Mouse (Mus musculus) thymus, adult 2 months (tissue): ENCODE measurements around the gene Tecta. TPM values are rescaled to one million over a fixed set of nuclear protein-coding genes. Genes with fewer than 3 reads are reported as not detected.

ENCODE experiments used
- DNase-seq: peaks from one replicate; pipeline ENCODE4 v3.0.0; 2021
- H3K27ac ChIP-seq: fragments of 200-500 bp; 2 replicates; pipeline ENCODE4 v1.5.1; 2012; ENCODE audit warnings: low read length, control low read depth; ENCODE audit not compliant: control insufficient read depth, insufficient read depth
- H3K27me3 ChIP-seq: fragments of 200-500 bp; 2 replicates; pipeline ENCODE4 v1.6.1; 2012; ENCODE audit warnings: mild to moderate bottlenecking, low read length, moderate library complexity, mixed read lengths; ENCODE audit not compliant: control insufficient read depth, insufficient read depth
- H3K36me3 ChIP-seq: fragments of 200-500 bp; 2 replicates; pipeline ENCODE4 v1.6.1; 2012; ENCODE audit warnings: mild to moderate bottlenecking, low read length, moderate library complexity; ENCODE audit not compliant: control insufficient read depth, insufficient read depth
- H3K4me1 ChIP-seq: fragments of 200-500 bp; replicated peaks from 2 replicates; pipeline ENCODE4 v1.6.1; 2012; ENCODE audit warnings: low read length; ENCODE audit not compliant: control insufficient read depth, insufficient read depth
- H3K4me3 ChIP-seq: fragments of 200-500 bp; 2 replicates; pipeline ENCODE4 v1.5.1; 2012; ENCODE audit warnings: mild to moderate bottlenecking, low read length, control low read depth, moderate library complexity; ENCODE audit not compliant: control insufficient read depth, insufficient read depth
- CTCF ChIP-seq: fragments of 200-500 bp; IDR thresholded peaks from 2 replicates; pipeline ENCODE4 v1.5.1; 2012; ENCODE audit warnings: mild to moderate bottlenecking, control low read depth, low read length, moderate library complexity, borderline replicate concordance; ENCODE audit not compliant: control insufficient read depth, poor library complexity, insufficient read depth; ENCODE audit errors: extremely low read depth
- POLR2A ChIP-seq: fragments of 200-500 bp; IDR thresholded peaks from 2 replicates; pipeline ENCODE4 v1.6.1; 2012; ENCODE audit warnings: mild to moderate bottlenecking, low read length, control low read depth, moderate library complexity; ENCODE audit not compliant: control insufficient read depth, poor library complexity, insufficient read depth; ENCODE audit errors: extremely low read depth
- WGBS: fragments of 180-500 bp; shearing (Covaris S2); methylation state at CpG from one replicate; pipeline ENCODE4 v1.1.7; 2018; 5-methylcytosine and 5-hydroxymethylcytosine counted together
- polyA plus RNA-seq: library from polyadenylated mRNA; depleted of rRNA; stranded (reverse); fragments of >200 nt; gene quantifications from 2 replicates; pipeline ENCODE4 v1.2.3, GENCODE M21; 2012; rRNA removed

Gene Tecta
- polyA plus RNA-seq, 1 experiment = 0.35 TPM

GRCm38 (mm10) chr9:42296297-42296922 is 103.3 kb downstream of the Tecta start:
- H3K36me3 ChIP-seq = no peaks in the 10 kb centered on the region
- 88% methylated on average over 10 of the region's 10 CpGs for WGBS
- H3K27ac ChIP-seq = no peak overlapping the region
- no peak for TF ChIP-seq CTCF
- no peak for TF ChIP-seq POLR2A
- H3K4me1 ChIP-seq = no peaks in the 10 kb centered on the region
- H3K27me3 ChIP-seq = no peaks in the 10 kb centered on the region
- no peak overlapping the region for H3K4me3 ChIP-seq
- no peak for DNase-seq

- no peak overlapping the region for H3K27ac ChIP-seq
- H3K4me1 ChIP-seq = no peaks in the 10 kb centered on the region
- WGBS = 83% methylated on average over 2 of the region's 2 CpGs
- no peaks in the 10 kb centered on the region for H3K36me3 ChIP-seq
- H3K27me3 ChIP-seq = no peaks in the 10 kb centered on the region
- TF ChIP-seq CTCF = no peak
- no peak for TF ChIP-seq POLR2A
- no peak overlapping the region for H3K4me3 ChIP-seq
- no peak for DNase-seq
Measured at GRCm38 (mm10) chr9:42294131-42294530, 105.6 kb downstream of the Tecta start.

GRCm38 (mm10) chr9:42293596-42293995 is 106.1 kb downstream of the Tecta start:
- H3K27me3 ChIP-seq = no peaks in the 10 kb centered on the region
- WGBS = 92% methylated on average over 3 of the region's 3 CpGs
- no peak for DNase-seq
- no peaks in the 10 kb centered on the region for H3K4me1 ChIP-seq
- no peak overlapping the region for H3K27ac ChIP-seq
- H3K4me3 ChIP-seq = no peak overlapping the region
- no peaks in the 10 kb centered on the region for H3K36me3 ChIP-seq
- no peak for TF ChIP-seq POLR2A

- Histone ChIP-seq H3K27ac (no peak overlapping the region), H3K4me1 (no peaks in the 10 kb centered on the region), H3K27me3 (no peaks in the 10 kb centered on the region), H3K4me3 (no peak overlapping the region), H3K36me3 (no peaks in the 10 kb centered on the region)
- TF ChIP-seq CTCF = no peak
- no peak for TF ChIP-seq POLR2A
- DNase-seq = no peak
- 87% methylated on average over 7 of the region's 7 CpGs for WGBS
Measured at GRCm38 (mm10) chr9:42293051-42293450, 106.7 kb downstream of the Tecta start.

- no peaks in the 10 kb centered on the region for H3K36me3 ChIP-seq
- H3K27me3 ChIP-seq = no peaks in the 10 kb centered on the region
- no peak overlapping the region for H3K4me3 ChIP-seq
- DNase-seq = no peak
- no peak overlapping the region for H3K27ac ChIP-seq
- no peak for TF ChIP-seq POLR2A
- TF ChIP-seq CTCF = no peak
- WGBS = 73% methylated on average over 4 of the region's 4 CpGs
- H3K4me1 ChIP-seq = no peaks in the 10 kb centered on the region
Measured at GRCm38 (mm10) chr9:42279676-42280075, 120.1 kb downstream of the Tecta start.

Other genes starting within 250 kb of the Tecta start
- gene Sc5d, start 135.7 kb downstream of the Tecta start, polyA plus RNA-seq = 53.1 and 60.6 TPM in 2 replicates
- gene Tbcel, start 107.9 kb upstream of the Tecta start, polyA plus RNA-seq = 22.8 TPM in 2 replicates